Mouse (Mus musculus) stomach, embryonic 15.5 days (tissue): ENCODE results near the gene Dhdds. TPM values are rescaled to one million over a fixed set of nuclear protein-coding genes. Genes with fewer than 3 reads are reported as not detected.

Source experiments
- ATAC-seq: fragments of 200-750 bp; cut with Nextera tagmentation; 2 replicates; pipeline ENCODE4 v1.8.0; 2017; ENCODE audit warnings: low read depth, moderate number of reproducible peaks, moderate TSS enrichment; ENCODE audit not compliant: insufficient read depth, low FRiP score
- H3K27ac ChIP-seq: fragments of 300-500 bp; sonication (generic); 2 replicates; pipeline ENCODE4 v1.5.1; 2015; ENCODE audit warnings: mild to moderate bottlenecking, inconsistent platforms
- H3K27me3 ChIP-seq: fragments of 300-500 bp; sonication (generic); replicated peaks from 2 replicates; pipeline ENCODE4 v1.6.1; 2015; ENCODE audit warnings: inconsistent platforms
- H3K36me3 ChIP-seq: fragments of 300-500 bp; sonication (generic); 2 replicates; pipeline ENCODE4 v1.6.1; 2015; ENCODE audit warnings: inconsistent platforms
- H3K4me1 ChIP-seq: fragments of 300-500 bp; sonication (generic); 2 replicates; pipeline ENCODE4 v1.6.1; 2015; ENCODE audit warnings: inconsistent platforms
- H3K4me2 ChIP-seq: fragments of 300-500 bp; sonication (generic); 2 replicates; pipeline ENCODE4 v1.6.1; 2015; ENCODE audit warnings: mild to moderate bottlenecking, inconsistent platforms
- H3K4me3 ChIP-seq: fragments of 300-500 bp; sonication (generic); replicated peaks from 2 replicates; pipeline ENCODE4 v1.5.1; 2015; ENCODE audit warnings: inconsistent platforms
- H3K9ac ChIP-seq: fragments of 300-500 bp; sonication (generic); 2 replicates; pipeline ENCODE4 v1.6.1; 2015; ENCODE audit warnings: inconsistent platforms
- H3K9me3 ChIP-seq: fragments of 300-500 bp; sonication (generic); 2 replicates; pipeline ENCODE4 v1.6.1; 2016; ENCODE audit warnings: inconsistent platforms
- WGBS: fragments of 180-500 bp; shearing (Covaris S2); methylation state at CpG from one replicate; pipeline ENCODE4 v1.1.7; 2015; 5-methylcytosine and 5-hydroxymethylcytosine counted together
- polyA plus RNA-seq: library from polyadenylated mRNA; unstranded; fragments of >200 nt; fragmentation: Nextera tagmentation; extraction: Ambion mirVana; gene quantifications from 2 replicates; pipeline ENCODE4 v1.2.1, GENCODE M21; 2015

The Dhdds gene
- polyA plus RNA-seq = 39.9 and 41.5 TPM in 2 replicates

DNA sequence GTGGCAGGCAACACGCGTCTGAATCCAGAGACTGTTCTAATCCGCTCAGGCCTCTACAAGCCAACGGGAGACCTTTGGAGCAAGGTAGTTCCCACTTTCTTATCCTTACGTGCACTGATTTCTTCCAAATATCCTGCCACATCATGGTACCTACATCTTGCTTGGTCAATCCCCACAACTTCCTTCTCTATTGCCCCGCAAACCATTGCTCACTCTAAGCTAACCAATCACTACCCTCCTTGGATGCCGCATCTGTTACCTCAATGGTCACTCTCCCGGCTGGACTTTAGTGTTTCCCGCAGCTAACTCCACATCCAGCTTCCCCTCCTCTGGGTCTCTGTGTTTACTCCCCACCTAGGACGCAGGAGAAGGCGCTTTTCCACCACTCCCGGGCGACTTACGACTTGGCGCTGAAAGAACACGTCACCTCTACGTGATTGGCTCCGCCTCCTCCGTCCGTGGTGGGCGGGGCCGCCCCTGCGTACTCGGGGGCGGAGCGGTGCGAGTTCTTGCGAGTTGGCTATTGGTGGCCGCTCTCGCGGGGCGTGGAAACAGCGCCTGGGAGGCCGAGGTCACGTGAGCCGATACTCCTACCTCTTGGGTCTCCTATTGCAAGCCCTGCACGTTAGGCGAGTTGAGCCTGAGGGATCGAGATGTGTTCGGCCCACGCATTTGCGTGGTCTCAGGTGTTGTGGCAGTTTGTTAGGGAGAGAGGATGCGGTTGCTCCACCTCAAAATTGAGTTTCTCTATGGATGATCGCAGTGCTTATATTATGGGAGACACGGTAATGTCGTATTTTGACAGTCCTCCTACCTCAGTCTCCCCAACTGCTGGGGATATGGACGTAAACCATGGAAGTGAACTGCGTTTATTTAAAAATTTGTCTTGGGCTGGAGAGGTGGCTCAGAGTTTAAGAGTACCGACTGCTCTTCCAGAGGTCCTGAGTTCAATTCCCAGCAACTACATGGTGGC lies at the start of gene Dhdds:
Gene Dhdds, minus strand, starts transcription at position 453 of the 973 bp plus-strand sequence.
- Histone ChIP-seq H3K27me3 (no peaks in the 10 kb centered on the region), H3K27ac (peak within 1 kb of the TSS; percentile 37; the same call in 1 of the 2 replicates), H3K4me2 (peak within 1 kb of the TSS; percentile 86), H3K4me1 (0 out of 2 replicates have a peak, but pooled peaks cover 8% of the 10 kb centered on the region), H3K9ac (peak within 1 kb of the TSS; percentile 73), H3K9me3 (no peaks in the 10 kb centered on the region), H3K36me3 (0 out of 2 replicates have a peak, but pooled peaks cover 3% of the 10 kb centered on the region), H3K4me3 (peak within 1 kb of the TSS; percentile 83)
- 1% methylated on average over 49 of the region's 49 CpGs for WGBS
- ATAC-seq = peak; percentile 97

- no peak for ATAC-seq
- Histone ChIP-seq H3K27ac (no peak overlapping the region), H3K4me3 (no peak overlapping the region), H3K9ac (no peak overlapping the region), H3K9me3 (no peaks in the 10 kb centered on the region), H3K4me2 (no peak overlapping the region), H3K27me3 (no peaks in the 10 kb centered on the region), H3K36me3 (no peaks in the 10 kb centered on the region), H3K4me1 (0 out of 2 replicates have a peak, but pooled peaks cover 3% of the 10 kb centered on the region)
- 59% methylated on average over 5 of the region's 5 CpGs for WGBS
Measured at GRCm38 (mm10) chr4:134047648-134048047, 46.9 kb upstream of the Dhdds start.

DNA sequence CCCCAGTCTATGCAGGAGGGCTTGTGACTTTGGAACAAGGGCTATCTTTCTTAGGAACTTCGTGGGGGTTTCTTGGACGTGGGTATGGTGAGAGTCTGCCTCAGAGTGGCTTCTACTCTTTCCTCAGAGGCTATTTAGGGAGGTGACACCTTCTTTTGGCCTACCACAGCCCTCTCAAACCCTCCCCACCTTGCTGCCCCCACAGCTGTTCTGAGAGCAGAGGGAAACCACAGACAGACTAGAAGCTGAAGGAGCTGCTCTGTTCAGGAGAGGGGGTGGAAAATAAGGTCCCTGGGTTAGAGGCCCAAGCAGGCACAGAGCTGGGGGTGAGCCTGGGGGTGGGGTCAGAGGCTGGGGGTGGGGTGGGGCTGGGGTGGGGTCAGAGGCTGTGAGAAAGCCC lies 42.3 kb upstream of the Dhdds start:
- Histone ChIP-seq H3K9me3 (no peaks in the 10 kb centered on the region), H3K27me3 (no peaks in the 10 kb centered on the region), H3K4me2 (no peak overlapping the region), H3K4me1 (no peaks in the 10 kb centered on the region), H3K9ac (no peak overlapping the region), H3K36me3 (no peaks in the 10 kb centered on the region), H3K27ac (no peak overlapping the region), H3K4me3 (no peak overlapping the region)
- ATAC-seq = no peak
- 68% methylated on average over 2 of the region's 2 CpGs for WGBS

GRCm38 (mm10) chr4:134041317-134042123 lies 40.8 kb upstream of the Dhdds start:
- H3K9me3 ChIP-seq = no peaks in the 10 kb centered on the region
- WGBS = 40% methylated on average over 9 of the region's 9 CpGs
- no peaks in the 10 kb centered on the region for H3K4me1 ChIP-seq
- H3K36me3 ChIP-seq = no peaks in the 10 kb centered on the region
- H3K27ac ChIP-seq = no peak overlapping the region
- H3K27me3 ChIP-seq = no peaks in the 10 kb centered on the region
- H3K9ac ChIP-seq = no peak overlapping the region
- peak; percentile 31; the same call in 1 of the 2 replicates for ATAC-seq
- no peak overlapping the region for H3K4me2 ChIP-seq
- H3K4me3 ChIP-seq = no peak overlapping the region

GRCm38 (mm10) chr4:134035953-134036352 lies 35.2 kb upstream of the Dhdds start:
- Histone ChIP-seq H3K9ac (no peak overlapping the region), H3K4me2 (no peak overlapping the region), H3K36me3 (no peaks in the 10 kb centered on the region), H3K9me3 (no peaks in the 10 kb centered on the region), H3K4me1 (no peaks in the 10 kb centered on the region), H3K4me3 (no peak overlapping the region), H3K27me3 (no peaks in the 10 kb centered on the region), H3K27ac (no peak overlapping the region)
- ATAC-seq = peak; percentile 14; the same call in 1 of the 2 replicates
- 3% methylated on average over 16 of the region's 16 CpGs for WGBS

GRCm38 (mm10) chr4:134025802-134026201 lies 25.1 kb upstream of the Dhdds start:
- Histone ChIP-seq H3K27me3 (no peaks in the 10 kb centered on the region), H3K9me3 (no peaks in the 10 kb centered on the region), H3K36me3 (no peaks in the 10 kb centered on the region), H3K4me2 (no peak overlapping the region), H3K4me1 (no peaks in the 10 kb centered on the region), H3K4me3 (no peak overlapping the region), H3K9ac (no peak overlapping the region), H3K27ac (no peak overlapping the region)
- no peak for ATAC-seq
- 53% methylated on average over 9 of the region's 9 CpGs for WGBS

DNA sequence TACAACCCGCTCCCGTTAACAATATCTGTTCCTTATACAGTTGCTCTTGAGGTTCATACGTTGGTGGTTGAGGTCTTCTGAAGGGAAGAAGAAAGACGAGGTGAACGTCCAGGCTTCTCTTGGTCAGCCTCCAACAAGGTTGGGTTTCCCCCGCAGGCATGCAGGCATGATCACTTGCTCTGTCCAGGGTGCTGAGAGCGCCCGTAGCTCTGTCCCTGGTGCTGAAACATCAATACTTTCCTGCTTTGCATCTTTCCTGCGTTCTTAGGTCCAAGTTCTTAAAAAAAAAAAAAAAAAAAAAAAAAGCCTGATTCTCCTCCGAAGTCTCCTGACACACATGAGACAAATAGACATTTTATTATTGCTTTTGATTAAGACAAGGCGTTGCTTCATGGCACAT lies 19.9 kb upstream of the Dhdds start:
- Histone ChIP-seq H3K4me3 (no peak overlapping the region), H3K4me2 (no peak overlapping the region), H3K4me1 (peaks cover 23% of the 10 kb centered on the region), H3K9ac (no peak overlapping the region), H3K36me3 (no peaks in the 10 kb centered on the region), H3K9me3 (no peaks in the 10 kb centered on the region), H3K27ac (no peak overlapping the region), H3K27me3 (peaks cover 40% of the 10 kb centered on the region)
- WGBS = 6% methylated on average over 11 of the region's 11 CpGs
- no peak for ATAC-seq

DNA sequence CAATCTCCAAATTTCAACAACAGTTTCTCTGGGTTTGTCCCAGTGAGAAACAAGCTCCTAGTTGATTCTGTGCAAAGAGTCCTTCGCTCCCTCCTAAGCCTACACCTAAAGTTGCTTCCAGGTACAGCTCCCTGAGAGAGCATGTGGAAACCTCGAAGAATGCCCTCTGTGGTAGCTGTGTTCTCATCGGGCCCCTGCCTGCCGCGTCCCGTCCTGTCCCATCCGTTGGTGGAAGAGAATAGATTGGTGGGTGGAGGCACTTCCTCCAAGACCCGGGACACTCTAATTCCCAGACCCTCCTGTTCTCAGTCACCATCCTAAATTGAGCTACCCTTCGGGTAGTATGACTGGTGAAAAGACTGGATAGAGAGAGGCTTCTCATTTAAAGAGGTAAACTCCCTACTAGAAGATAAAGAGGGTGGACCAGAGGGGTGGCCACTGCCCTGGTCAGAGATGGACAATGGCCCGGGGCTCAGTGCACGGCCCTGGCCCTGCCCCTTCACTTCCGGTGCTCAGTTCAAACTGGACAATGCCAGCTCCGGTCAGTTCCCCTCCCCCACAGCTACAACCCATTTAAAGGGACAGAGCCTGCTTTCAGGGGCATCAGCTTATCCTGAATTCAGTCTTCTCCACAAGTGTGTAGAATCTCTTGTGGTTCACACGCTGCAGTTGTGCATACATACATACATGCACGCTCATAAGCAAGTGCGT lies 19.1 kb upstream of the Dhdds start:
- Histone ChIP-seq H3K4me2 (no peak overlapping the region), H3K27me3 (peaks cover 40% of the 10 kb centered on the region), H3K27ac (no peak overlapping the region), H3K9ac (no peak overlapping the region), H3K36me3 (no peaks in the 10 kb centered on the region), H3K4me3 (no peak overlapping the region), H3K4me1 (peaks cover 23% of the 10 kb centered on the region), H3K9me3 (no peaks in the 10 kb centered on the region)
- 3% methylated on average over 16 of the region's 16 CpGs for WGBS
- no peak for ATAC-seq

DNA sequence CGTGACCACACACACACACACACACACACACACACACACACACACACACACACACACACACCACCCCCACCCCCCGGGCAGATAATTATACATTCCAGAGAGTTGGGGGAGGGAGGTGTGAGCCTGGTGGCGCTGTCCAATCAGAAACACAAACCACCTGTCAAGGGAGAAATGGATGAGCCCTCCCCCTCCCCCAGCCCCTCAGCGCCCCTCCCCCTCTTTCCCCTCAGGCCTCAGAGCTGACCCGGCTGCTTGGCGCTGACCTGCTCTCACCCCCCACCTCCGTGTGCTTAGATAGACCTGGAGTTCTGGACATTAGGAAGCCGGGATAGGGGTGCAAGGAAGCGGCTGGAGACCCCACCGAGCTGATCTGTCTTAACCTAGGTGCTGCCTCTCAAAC lies 18.5 kb upstream of the Dhdds start:
- H3K9me3 ChIP-seq = no peaks in the 10 kb centered on the region
- no peaks in the 10 kb centered on the region for H3K36me3 ChIP-seq
- no peak overlapping the region for H3K4me3 ChIP-seq
- H3K27me3 ChIP-seq = peaks cover 40% of the 10 kb centered on the region
- under 1% methylated on average over 7 of the region's 10 CpGs for WGBS
- peaks cover 23% of the 10 kb centered on the region for H3K4me1 ChIP-seq
- no peak overlapping the region for H3K4me2 ChIP-seq
- no peak for ATAC-seq
- no peak overlapping the region for H3K27ac ChIP-seq
- no peak overlapping the region for H3K9ac ChIP-seq

DNA sequence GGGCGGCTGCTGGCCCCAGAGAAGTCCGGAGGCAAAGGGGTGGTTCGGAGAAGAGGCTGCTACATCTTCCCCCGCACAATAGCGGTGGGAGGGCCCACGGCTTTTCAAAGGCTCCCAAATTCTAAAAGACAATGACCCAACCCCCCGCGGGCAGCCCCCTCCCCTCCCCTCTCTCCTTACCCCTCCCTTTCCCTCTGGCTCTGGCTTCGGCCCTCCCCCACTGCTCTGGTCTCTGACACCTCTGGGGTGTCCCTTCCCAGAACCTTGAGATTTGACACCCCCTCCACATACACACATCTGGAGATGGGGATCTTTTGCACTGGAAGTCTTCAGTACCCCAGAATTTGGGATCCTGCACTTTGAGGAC lies 18.0 kb upstream of the Dhdds start, which contains the start of gene Lin28a:
Gene Lin28a, minus strand, starts transcription at position 63 of the 367 bp plus-strand sequence.
- Histone ChIP-seq H3K27ac (no peak within 1 kb of the TSS), H3K4me1 (peaks cover 23% of the 10 kb centered on the region), H3K9me3 (no peaks in the 10 kb centered on the region), H3K9ac (no peak within 1 kb of the TSS), H3K4me3 (no peak within 1 kb of the TSS), H3K4me2 (peak within 1 kb of the TSS; percentile 41), H3K27me3 (peaks cover 40% of the 10 kb centered on the region), H3K36me3 (no peaks in the 10 kb centered on the region)
- 2% methylated on average over 9 of the region's 9 CpGs for WGBS
- ATAC-seq = no peak

DNA sequence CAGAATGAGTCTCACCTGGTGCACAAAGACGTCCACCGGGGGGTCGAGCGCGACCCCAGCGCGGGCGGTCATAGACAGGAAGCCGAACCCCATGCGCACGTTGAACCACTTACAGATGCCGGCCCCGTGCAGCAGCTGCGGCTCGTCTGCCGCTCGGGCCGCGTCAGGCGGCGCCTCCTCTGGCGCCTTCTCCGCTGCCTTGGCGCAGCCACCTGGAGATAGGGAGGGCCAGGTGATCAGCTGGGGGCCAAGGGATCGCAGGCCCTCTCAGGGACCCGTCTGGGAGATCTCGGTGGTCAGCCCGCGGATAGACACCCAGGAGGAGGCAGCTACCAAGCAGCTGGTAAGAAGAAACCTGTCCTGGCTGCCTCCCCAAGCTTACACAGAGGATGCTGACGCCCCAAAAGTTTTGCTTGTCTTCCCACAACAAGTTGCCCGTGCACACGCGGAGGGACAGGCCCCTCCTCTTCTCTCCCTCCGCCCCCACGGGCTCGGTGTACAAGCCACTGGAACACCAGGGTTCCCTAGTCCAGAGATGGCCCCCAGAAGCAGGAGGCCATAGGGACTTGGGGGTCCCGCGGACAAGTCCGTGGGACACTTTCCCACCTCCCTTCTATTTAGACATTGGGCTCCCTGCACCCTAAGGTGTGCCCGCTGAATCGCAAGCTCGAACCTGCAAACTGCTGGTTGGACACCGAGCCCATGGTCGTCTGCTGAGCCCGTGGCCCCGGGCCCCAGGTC lies 17.5 kb upstream of the Dhdds start:
- no peaks in the 10 kb centered on the region for H3K9me3 ChIP-seq
- H3K4me3 ChIP-seq = no peak overlapping the region
- H3K9ac ChIP-seq = no peak overlapping the region
- no peak for ATAC-seq
- H3K36me3 ChIP-seq = no peaks in the 10 kb centered on the region
- under 1% methylated on average over 46 of the region's 46 CpGs for whole genome bisulfite sequencing
- peaks cover 40% of the 10 kb centered on the region for H3K27me3 ChIP-seq
- peaks cover 23% of the 10 kb centered on the region for H3K4me1 ChIP-seq
- peak overlapping the region; percentile 41 for H3K4me2 ChIP-seq
- no peak overlapping the region for H3K27ac ChIP-seq
